Mouse (Mus musculus) spleen, postnatal 10 days (tissue): ENCODE data around the gene Borcs6.
"Not testable (repeated sequence)": the region's sequence is repeated elsewhere in the genome, so short reads cannot be mapped to it uniquely, and the experiment has no call there.

Experiments
- DNase-seq, 2 experiments: peaks; one replicate each; pipeline ENCODE4 v3.0.0; 2021 to 2022; ENCODE audit warnings: low spot score in 2 of 2

Gene Borcs6

DNA sequence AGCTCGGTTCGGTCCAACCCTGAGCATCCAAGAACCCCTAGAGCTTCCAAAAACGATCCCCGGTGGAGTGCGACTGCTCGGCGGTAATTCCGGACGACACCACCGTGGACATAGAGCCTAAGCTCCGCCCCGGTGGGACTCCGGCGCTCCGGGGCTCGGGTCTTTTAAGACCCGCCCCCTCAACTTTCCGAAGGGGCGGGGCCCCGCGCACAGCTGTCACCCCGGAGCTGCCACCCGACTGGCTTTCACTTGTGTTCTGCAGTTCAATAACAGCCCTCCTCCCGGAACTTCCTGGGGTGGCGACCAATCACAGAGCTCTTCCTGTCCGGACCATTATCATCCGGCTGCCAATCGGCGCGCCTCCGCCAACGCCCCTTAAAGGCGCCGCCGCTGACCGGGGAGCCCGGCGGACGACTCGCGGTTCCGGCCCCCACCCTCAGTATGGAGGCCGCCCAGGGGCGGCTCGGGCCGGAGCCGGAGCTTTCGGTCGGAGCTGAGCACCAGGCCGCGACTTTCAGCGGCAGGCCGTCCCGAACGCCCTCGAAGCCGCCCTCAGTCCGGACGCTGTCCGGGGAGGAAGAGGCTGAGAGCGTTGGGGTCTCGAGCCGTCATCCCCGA, at the start of gene Borcs6:
Gene Borcs6, plus strand, starts transcription at position 361 of the 618 bp plus-strand sequence.
- peak; percentile 80 to 93 for DNase-seq

DNA sequence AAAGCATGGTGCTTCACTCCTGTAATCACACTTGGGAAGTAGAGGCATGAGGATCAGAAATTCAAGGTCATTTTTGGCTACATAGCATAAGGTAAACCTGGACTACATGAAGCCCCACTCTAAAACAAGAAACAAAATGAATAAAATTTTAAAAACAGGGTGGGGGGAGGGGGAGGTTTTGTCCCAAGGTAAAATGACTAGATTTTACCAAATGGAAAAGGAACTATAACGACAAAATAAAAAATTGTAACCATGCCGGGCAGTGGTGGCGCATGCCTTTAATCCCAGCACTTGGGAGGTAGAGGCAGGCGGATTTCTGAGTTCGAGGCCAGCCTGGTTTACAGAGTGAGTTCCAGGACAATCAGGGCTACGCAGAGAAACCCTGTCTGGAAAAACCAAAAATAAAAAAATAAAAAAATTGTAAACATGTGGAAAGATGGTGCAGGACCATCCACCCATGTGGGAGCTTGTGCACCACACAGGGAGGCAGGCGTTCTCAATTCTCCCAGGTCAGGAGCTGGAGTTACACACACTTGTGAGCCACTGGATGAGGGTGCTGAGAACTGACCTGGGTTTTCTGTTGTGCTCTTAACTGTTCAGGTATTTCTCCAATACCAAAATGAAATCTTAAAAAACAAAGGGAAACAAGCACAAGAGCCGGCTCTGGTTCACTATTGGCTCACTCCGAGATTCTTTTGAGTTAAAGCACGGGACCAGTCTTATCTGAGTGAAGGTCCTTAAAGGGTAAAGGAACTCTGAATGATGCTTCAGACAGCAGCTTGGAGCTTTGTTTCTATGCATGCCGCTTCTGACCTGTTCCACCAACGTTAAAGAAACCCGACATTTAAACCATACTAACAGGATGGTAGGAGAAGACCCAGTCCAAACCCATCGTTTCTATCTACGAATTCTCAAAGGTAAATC, 48.9 kb upstream of the Borcs6 start:
- DNase-seq: no peak

DNA sequence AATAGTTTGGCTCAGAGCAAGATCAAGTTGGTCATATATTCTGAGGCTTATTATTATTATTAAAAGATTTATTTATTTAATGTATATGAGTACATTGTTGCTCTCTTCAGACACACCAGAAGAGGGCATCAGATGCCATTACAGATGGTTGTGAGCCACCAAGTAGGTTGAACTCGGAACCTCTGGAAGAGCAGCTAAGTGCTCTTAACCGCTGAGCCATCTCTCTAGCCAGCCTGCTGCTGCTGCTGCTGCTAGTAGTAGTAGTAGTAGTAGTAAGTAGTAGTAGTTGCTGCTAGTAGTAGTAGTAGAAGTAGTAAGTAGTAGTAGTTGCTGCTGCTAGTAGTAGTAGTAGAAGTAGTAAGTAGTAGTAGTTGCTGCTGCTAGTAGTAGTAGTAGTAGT, 48.1 kb upstream of the Borcs6 start:
- not testable (repeated sequence) for DNase-seq

DNA sequence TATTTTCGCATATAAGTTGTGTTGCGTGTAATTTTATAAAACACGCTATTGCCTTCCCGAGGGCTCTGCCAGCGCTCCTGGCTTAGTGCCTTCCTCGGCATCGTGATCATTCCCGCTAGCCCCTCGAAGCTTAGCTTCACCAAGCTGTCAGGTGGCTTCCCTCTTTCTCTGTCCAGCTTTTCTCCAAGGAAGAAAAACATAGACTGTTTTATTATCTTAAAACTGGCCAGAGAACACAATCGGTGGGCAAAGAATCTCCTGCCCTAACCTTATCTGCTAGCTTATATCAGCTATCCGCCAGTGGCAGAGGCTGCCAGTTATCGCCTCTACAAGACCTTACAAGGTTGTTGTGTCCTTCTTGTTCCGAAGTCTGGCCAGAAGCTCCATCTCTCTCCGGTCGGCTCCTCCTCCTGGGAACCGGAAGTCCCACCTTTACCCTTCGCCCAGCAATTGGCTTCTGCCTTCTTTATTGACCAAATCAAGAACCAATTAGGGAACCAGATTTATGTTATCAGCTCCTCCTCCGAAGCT, 47.4 kb upstream of the Borcs6 start:
- DNase-seq: peak; percentile 74 to 90

DNA sequence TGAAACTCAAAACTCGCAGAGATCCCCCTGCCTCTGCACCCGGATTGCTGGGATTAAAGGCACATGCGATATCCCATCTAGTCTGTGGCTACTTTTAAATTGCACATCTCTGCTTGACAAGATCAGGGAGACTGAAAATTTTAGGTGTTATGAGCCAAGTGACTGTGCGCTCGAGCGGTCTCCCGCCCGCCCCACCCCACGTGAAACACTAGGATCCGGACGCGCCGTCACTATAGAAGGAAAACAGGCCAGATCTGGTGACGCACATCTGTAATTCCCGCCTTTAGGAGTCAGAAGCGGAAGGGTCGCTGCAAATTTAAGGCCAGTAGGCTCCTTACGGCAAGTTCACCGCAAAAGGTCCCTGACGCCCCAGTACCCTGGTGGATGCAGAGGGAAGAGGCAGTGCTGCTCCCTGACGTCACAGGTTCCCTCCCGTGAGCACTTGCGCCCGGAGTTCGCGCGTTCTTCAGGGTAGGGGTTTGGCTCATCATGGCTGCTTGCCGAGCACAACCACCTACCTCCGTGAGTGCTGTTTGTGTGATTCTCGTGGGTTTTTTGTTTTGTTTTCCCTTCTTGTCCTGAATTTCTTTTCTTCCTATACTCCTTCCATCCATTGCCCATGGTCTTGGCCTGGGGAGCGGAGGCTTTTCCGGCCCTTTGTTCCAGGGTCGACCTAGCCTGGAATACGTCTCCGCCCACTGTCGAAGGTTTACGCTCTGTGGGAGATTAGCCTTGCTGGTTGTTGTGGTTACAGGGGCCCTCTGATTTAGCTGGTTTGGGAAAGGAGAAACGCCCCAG, 43.7 kb upstream of the Borcs6 start, which contains the start of gene Ctc1:
Gene Ctc1, plus strand, starts transcription at position 268 of the 798 bp plus-strand sequence.
- DNase-seq: peak; percentile 87 to 95

DNA sequence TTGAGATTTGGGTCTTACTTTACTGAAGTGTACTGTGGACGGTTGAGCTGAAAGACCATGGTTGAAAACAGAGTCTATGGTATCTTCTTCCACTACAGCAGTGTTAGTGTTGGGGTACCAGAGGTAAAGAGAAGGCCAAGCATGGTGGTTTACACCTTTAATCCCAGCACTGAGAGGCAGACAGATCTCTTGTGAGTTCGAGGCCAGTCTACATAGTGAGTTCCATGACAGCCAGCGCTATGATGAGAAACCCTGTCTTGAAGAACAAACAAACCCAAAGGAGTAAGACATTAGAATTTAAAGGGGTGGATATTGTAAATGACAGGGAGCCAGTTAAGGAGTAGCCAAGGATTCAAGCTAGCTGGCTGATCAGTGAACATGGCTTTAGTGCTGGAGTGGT, 42.8 kb upstream of the Borcs6 start:
- DNase-seq: peak in 1 of 2 experiments; percentile 28

DNA sequence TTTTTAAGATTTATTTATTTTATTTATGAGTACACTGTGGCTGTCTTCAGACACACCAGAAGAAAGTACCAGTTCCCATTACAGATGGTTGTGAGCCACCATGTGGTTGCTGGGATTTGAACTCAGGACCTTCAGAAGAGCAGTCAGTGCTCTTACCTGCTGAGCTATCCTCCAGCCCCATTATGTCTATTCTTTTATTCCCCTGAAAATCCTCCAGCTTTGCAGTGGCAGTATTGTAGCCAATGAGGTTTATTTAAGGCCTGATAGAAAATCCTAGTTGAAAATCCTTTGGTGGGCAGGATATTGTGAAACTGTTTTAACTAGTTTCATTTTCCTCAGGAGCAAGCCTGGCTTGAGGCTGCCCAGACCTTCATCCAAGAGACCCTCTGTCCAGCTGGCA, 38.8 kb upstream of the Borcs6 start:
- DNase-seq: no peak

DNA sequence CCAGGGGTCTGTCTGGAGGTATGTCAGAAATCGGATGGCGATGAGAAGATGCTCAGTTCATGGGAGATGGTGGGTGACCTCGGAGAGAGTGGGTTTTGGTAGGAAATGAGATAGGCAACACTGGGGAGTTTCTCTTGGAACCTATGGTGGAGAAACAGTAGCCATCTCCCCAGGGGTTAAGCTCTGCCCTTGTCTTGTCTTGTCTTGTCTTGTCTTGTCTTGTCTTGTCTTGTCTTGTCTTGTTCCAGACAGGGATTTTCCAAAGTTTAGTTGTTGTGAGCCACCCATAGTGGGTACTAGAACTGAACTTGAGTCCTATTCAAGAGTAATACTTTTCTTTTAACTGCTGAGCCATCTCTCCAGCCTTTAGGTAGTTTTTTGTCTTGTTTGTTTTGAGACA, 33.0 kb upstream of the Borcs6 start:
- no peak for DNase-seq

DNA sequence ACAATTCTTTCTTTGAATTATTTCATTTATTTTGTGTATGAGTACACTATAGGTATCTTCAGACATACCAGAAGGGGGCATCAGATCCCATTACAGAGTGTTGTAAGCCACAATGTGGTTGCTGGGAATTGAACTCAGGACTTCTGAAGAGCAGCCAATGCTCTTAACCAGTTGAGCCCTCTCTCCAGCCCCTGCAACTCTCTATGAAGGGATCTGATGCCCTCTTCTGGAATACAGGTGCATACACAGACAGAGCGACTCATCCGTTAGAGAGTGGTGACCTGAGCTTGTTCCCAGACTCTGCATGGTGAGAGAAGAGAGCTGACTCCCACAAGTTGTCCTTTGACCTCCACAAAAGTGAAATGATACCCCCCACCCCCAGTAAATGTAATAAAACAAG, 30.7 kb upstream of the Borcs6 start:
- DNase-seq: no peak

DNA sequence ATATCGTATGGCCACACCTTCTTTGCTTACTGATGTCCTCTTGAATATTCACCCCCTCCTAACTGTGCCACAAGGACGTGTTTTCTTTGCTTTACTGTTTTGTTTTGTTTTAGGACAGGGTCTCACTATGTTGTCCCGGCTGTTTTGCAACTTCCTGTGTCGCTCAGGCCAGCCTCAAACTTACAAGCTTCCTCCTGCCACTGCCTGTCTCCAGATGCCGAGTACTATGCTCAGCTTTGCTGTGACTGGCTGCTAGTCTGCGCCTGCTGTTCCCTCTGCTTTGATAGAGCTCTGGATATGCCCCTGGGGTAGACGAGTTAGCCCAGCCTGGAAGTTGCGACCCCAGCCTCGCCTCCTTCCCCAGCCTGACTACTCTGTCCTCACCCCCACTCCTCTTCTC, 26.0 kb upstream of the Borcs6 start:
- DNase-seq: no peak

DNA sequence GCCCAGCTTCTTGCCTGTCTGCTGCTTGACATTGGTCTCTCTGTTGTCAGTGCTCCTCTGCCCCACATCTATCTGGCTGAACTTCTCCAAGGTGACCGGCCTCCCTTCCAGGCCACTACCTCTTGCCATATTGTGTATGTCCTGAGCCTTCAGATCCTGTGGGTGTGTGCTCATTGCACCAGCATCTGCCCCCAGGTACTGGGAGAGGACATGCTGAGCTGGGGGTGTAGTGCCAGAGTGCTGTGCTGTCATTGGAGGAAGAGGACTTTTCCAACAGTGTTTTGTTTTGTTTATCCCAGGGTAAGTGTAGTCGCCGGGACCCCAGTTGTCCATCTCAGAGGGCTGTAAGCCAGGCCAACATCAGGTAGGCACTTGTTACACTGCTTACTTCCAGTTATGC, 24.9 kb upstream of the Borcs6 start:
- DNase-seq: no peak

DNA sequence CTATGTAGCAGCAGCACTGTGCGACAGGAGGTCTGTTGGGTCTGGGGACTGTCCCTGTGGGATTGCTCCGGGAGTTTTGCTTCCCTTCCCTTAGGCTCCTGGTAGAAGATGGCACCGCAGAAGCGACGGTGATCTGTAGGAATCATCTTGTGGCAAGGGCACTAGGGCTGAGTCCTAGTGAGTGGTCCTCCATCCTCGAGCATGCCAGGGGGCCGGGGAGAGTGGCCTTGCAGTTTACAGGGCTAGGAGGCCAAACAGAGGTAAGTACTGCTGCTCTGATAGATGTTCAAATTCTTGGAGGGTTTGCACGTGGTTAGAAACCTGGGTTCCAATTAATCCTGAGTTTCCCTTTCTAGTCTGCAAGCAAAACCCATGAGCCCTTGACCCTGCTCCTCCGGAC, 24.1 kb upstream of the Borcs6 start:
- DNase-seq: no peak

DNA sequence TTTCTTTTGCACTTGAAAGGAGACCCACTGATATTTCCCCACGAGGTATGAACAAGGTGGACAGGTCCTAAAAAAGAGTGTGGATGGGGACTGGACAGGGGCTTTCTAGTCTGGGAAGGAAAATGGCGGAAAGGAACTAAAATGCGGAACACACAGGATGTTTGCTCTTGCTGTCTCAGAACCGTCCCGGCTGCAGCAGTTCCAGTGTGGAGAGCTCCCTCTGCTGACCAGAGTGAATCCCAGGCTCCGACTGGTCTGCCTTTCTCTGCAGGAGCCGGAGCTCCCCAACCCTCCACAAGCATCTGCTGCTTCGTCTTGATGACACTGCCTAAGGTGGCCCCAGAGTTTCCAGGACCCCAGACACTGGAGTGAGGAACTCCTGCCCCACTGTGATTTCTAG, 23.7 kb upstream of the Borcs6 start:
- peak; percentile 72 to 87 for DNase-seq

DNA sequence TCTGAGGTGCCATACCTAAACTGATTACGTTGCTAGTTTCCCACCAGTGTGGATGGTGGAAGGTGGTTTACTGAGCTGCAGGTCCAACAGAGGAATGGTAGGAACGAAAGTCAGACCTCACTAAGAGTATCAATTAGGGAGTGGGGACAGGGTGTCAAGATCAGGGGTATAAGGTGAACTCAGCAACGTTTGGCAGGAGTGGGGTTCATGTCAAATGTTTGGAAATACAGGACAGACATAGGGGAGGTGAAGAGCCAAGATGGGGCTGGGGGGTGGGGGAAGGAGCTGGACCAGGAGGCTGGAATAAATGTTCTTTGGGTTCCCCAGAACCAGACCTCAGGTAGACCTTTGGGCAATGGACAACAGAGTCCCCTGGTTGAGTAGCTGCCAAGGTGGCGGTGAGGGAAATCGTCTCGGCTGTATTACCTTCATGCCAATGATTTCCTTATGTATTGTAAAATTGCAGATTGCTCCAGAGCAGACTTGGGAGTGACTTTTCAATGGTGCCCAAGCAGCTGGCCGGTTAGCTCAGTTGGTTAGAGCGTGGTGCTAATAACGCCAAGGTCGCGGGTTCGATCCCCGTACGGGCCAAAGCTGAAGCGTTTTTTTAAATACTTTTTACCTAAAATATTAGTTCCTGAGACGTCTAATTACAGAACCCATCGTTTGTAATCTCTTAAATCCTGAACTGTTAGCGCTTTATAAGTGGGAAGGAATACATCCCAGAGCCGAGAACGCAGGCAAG, 22.9 kb upstream of the Borcs6 start:
- peak; percentile 88 to 89 for DNase-seq

DNA sequence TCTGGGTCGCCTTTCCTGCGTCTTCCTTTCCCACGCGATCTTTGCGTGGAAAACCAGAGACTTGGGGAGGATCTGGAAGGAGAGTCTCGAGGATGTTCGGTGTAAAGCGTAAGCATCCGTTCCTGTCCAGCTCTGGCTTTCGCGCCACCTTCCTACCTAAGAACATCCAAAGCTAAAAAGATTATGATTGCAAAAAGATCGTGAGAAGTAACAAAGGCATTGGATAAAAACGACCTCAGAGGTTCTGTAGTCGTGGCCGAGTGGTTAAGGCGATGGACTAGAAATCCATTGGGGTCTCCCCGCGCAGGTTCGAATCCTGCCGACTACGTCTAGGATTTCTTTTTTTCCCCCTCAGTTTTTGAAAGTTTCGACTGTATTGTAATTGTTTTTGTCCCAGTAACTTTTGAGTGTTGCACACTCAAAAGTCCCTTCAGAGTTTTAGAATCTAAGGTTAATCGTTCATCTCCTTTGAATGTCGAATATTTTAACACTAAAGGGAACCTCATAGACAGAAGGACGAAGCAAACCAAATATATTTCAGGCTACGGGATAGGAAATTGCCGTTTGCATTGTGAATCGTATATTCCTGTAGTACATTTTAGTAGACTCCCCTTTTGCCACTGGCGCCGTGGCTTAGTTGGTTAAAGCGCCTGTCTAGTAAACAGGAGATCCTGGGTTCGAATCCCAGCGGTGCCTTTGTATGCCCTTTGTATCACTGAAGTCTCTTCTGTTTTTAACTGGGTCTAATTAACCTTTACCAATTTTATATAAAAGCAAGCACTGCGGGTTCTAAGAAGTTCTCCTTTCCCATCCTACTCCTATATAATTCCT, 22.1 kb upstream of the Borcs6 start:
- peak; percentile 82 to 85 for DNase-seq

DNA sequence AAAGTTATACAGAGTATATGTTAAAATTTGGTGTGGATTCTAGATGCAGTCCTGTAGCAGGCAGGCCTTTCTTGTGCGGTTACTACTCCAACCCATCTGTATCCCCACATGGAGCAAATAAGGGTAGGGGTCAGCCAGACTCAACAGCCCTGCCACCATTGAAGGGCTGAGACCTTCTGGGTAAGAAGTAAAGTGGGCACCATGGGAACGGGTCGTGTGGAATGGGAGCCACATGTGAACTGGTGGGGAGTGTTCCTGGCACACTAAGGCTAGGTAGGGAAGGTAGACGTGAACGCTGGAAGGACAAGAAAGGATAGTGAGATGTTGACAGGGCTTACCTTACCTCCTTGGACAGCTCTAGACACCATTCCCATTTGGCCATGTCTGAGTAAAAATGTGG, 21.3 kb upstream of the Borcs6 start:
- DNase-seq: no peak

DNA sequence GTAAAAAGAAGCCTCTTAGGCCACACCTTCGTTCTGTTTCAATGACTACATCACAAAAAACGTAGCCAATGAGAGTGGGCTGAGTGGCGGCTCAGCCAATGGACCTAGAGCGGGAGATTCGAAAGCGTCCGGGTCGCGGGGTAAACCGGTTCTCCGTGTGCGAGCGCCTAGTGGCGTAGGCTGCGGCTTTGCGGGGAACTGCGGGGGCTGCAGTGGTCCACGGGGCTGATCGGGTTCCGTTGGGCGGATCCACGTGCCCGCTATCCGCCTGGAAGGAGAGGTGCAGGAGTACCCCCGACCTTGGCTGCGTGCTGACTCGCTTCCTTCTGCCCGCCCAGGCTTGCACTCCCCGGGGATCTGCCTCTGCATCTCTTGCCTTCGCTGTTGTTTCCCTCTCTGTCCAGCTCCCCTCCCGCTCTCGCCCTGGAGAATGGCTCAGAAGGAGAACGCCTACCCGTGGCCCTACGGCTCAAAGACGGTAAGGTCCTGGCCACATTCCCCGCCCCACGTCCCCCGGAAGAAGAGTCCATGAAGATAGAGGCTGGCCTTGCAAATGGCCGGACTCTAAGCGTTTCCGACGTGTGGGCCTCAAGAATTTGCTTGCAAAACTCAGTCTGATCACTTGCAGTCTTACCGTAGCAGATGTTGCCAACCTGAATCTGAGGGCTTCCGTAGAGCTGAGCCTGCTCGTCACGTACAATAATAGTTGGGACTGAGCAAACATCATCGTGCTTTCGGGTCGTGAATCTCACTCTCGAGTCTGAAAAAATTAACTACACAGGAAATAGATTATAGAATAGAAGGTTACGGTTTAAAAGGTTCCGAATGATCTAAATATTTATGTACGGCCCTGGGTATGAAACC, 13.8 kb upstream of the Borcs6 start, which contains the start of gene Aurkb:
Gene Aurkb, plus strand, starts transcription at position 117 of the 864 bp plus-strand sequence.
- DNase-seq: peak; percentile 83 to 92

DNA sequence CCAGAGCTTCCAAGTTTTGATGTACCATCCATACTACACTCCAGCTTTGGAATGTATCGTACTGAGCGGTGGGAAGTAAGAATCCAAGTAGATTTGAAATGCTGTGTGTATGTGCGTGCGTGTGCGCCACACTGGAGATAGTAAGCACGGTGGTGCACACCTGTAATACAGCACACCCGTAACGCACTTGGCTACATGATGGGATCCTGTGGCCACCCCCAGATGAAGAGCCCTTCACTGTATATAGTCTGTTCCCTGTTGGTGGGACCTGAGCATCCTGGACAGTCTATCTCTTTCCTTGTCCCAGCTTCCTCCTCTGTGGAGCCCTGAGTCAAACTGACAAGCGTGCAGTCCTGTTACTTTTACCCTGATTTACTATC, 13.1 kb upstream of the Borcs6 start:
- DNase-seq: peak in 1 of 2 experiments; percentile 38

DNA sequence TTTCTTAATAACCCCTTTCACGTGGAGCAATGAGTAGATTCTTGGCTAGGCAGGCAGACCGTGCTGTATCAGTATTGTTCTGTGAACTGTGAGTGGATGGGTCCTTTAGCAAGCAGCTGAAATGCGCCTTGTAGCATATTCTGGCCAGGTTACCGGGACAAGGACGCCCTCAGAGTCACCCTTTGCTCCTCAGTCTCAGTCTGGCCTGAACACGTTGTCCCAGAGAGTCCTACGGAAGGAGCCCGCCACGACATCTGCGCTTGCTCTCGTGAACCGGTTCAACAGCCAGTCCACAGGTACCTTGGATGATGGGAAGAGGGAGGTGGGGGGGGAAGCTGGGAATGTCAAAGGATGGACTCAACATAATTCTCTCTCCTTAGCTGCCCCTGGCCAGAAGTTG, 11.9 kb upstream of the Borcs6 start:
- no peak for DNase-seq
